In the genomic region with DNA sequence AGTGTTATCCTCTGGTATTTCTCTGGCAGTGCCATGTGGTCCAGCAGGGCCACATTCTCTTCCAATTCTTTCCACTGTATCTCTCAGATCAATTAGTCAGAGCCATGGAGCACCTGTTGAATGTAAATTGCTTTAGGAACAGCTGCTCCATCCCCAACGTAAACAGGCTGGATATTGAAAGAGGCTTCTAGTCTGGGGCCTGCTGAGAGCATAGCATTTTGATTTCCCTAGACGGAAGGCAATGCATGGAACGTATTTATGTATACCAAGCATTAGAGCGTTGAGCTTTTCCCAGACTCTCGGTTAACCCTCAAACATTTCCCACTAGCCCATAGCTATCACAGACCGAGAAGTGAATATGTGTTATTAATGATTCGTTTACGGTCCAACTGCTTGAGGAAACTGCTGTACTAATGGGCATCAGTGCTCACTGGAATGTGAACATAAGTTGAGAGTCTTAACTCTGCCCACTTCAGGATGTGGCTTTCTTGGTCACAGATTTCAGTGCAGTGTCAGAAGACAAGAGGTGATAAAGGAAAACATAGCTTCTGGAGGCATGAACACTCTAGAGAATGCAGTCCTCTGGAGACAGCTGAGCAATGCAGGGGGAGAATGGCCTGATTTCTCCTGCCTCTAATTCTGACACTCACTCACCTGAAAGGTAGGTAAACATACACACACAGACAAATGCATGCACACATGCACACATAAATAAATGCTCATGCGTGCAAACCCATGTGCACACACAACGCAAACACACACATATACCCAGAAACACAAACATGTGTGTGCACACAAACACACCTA, we compare ENCODE assay signal across 13 mouse cellular contexts.
DNase-seq lines count a peak whose midpoint lies in the region; ATAC-seq and TF ChIP-seq lines count a peak whose summit lies in the region.
"Had no signal": no experiment of that assay in that cellular context is flagged by ENCODE, and none has a peak within 500 bp of the region (broad histone marks: within the 10 kb centered on the region; RNA-seq: fewer than 3 reads in every experiment).

No protein-coding gene starts in this region.

- no peaks in the 10 kb centered on the region for H3K79me2 ChIP-seq in C2C12 (ENCODE audit: control insufficient read depth, insufficient read depth)

- no peaks in the 10 kb centered on the region for H3K4me1 ChIP-seq in hindbrain, postnatal 0 days (ENCODE audit: insufficient read depth, low read length)
- H3K4me1 ChIP-seq in midbrain, embryonic 16.5 days (ENCODE audit: control insufficient read depth, insufficient read depth, low read length), result no peaks in the 10 kb centered on the region
- no peaks in the 10 kb centered on the region for H3K4me1 ChIP-seq in kidney, embryonic 16.5 days (ENCODE audit: insufficient read depth, low read length)

- no peaks in the 10 kb centered on the region for H3K27me3 ChIP-seq in C2C12 (ENCODE audit: control insufficient read depth, insufficient read depth, insufficient read length)
- no peaks in the 10 kb centered on the region for H3K27me3 ChIP-seq in hindbrain, postnatal 0 days (ENCODE audit: insufficient read depth, low read length)
- H3K27me3 ChIP-seq in midbrain, embryonic 16.5 days (ENCODE audit: control insufficient read depth, insufficient read depth, low read depth, low read length), result no peaks in the 10 kb centered on the region; the same call in 1 of the 2 replicates
- no peaks in the 10 kb centered on the region for H3K27me3 ChIP-seq in kidney, embryonic 16.5 days (ENCODE audit: insufficient read depth, low read length)

- H3K9ac ChIP-seq in hindbrain, postnatal 0 days (replicated peaks; ENCODE audit: low read length), result no peak overlapping the region
- no peak overlapping the region for H3K9ac ChIP-seq in midbrain, embryonic 16.5 days (ENCODE audit: low read depth, low read length)
- H3K9ac ChIP-seq in kidney, embryonic 16.5 days (replicated peaks; ENCODE audit: low read length), result no peak overlapping the region

- 50% methylated on average over 10 of the region's 10 CpGs for WGBS in hindbrain, postnatal 0 days
- 53% methylated on average over 10 of the region's 10 CpGs for WGBS in midbrain, embryonic 16.5 days
- 75% methylated on average over 10 of the region's 10 CpGs for WGBS in kidney, embryonic 16.5 days

- peak; percentile 62 for DNase-seq in hindbrain, postnatal 0 days (ENCODE audit: low spot score)
- DNase-seq in left cerebral cortex, postnatal 4 days, result no peak
- DNase-seq in layer of hippocampus, postnatal 25 days (ENCODE audit: extremely low spot score in 1 of 2, low spot score in 1 of 2), result no peak
- DNase-seq in ovary, postnatal 14 days (ENCODE audit: low spot score), result no peak
- DNase-seq: adrenal gland, postnatal 25 days; cerebellum, adult 11 months; kidney, postnatal 25 days had no signal

- H3K9me3 ChIP-seq in hindbrain, postnatal 0 days (ENCODE audit: low read length), result no peaks in the 10 kb centered on the region
- H3K9me3 ChIP-seq in midbrain, embryonic 16.5 days (replicated peaks; ENCODE audit: control insufficient read depth, low read length, poor library complexity, severe bottlenecking), result no peaks in the 10 kb centered on the region
- no peaks in the 10 kb centered on the region for H3K9me3 ChIP-seq in kidney, embryonic 16.5 days (ENCODE audit: low read length)

- H3ac ChIP-seq in C2C12 (ENCODE audit: control insufficient read depth, insufficient read length, low read depth), result no peak overlapping the region

- ATAC-seq in common myeloid progenitor, adult 5-6 weeks (replicated peaks; ENCODE audit: low read depth, poor library complexity, severe bottlenecking), result peak; percentile 96
- peak; percentile 57 for ATAC-seq in hindbrain, postnatal 0 days
- peak; percentile 59 for ATAC-seq in midbrain, embryonic 16.5 days
- no peak for ATAC-seq in kidney, embryonic 16.5 days (ENCODE audit: low FRiP score, low TSS enrichment)

- H3K4me2 ChIP-seq in hindbrain, postnatal 0 days (ENCODE audit: low read depth, low read length), result no peak overlapping the region
- H3K4me2 ChIP-seq in midbrain, embryonic 16.5 days (ENCODE audit: low read length), result no peak overlapping the region
- H3K4me2 ChIP-seq in kidney, embryonic 16.5 days (replicated peaks; ENCODE audit: low read depth, low read length), result no peak overlapping the region

- no peak for TF ChIP-seq CTCF in C2C12 (IDR thresholded peaks at IDR 0.05; ENCODE audit: control insufficient read depth, insufficient read depth, insufficient read length)
- no peak for TF ChIP-seq CTCF in hindbrain, postnatal 0 days (IDR thresholded peaks at IDR 0.05; ENCODE audit: low read depth)

- no peaks in the 10 kb centered on the region for H3K79me3 ChIP-seq in C2C12 (ENCODE audit: low read depth)

- no peaks in the 10 kb centered on the region for H3K36me3 ChIP-seq in C2C12 (ENCODE audit: control insufficient read depth, insufficient read depth)
- no peaks in the 10 kb centered on the region for H3K36me3 ChIP-seq in hindbrain, postnatal 0 days (ENCODE audit: insufficient read depth, low read length)
- H3K36me3 ChIP-seq in midbrain, embryonic 16.5 days (ENCODE audit: control insufficient read depth, insufficient read depth, low read length), result no peaks in the 10 kb centered on the region
- H3K36me3 ChIP-seq in kidney, embryonic 16.5 days (ENCODE audit: insufficient read depth, low read length), result no peaks in the 10 kb centered on the region

- H3K27ac ChIP-seq in hindbrain, postnatal 0 days, result no peak overlapping the region
- no peak overlapping the region for H3K27ac ChIP-seq in midbrain, embryonic 16.5 days (ENCODE audit: low read length)
- no peak overlapping the region for H3K27ac ChIP-seq in kidney, embryonic 16.5 days (ENCODE audit: low read length)
- H3K27ac ChIP-seq: left cerebral cortex, adult 2 months; macrophage had no signal

- no peak overlapping the region for H3K4me3 ChIP-seq in C2C12 (ENCODE audit: insufficient read depth, poor library complexity, severe bottlenecking)
- no peak overlapping the region for H3K4me3 ChIP-seq in hindbrain, postnatal 0 days (ENCODE audit: low read length)
- no peak overlapping the region for H3K4me3 ChIP-seq in midbrain, embryonic 16.5 days (ENCODE audit: low read depth, low read length)
- no peak overlapping the region for H3K4me3 ChIP-seq in kidney, embryonic 16.5 days (ENCODE audit: low read length)
- H3K4me3 ChIP-seq: left cerebral cortex, adult 2 months had no signal

- intact Hi-C loops in left cerebral cortex, postnatal 4 days (cut with DNase I), result no loop called here

TF ChIP-seq in C2C12, 6 proteins besides CTCF, POLR2A, EP300 and RAD21:
- peak; percentile 69 for TF ChIP-seq MYOD1 (IDR thresholded peaks at IDR 0.05; ENCODE audit: control insufficient read depth, insufficient read length, low read depth)
- TF ChIP-seq MYOG (IDR thresholded peaks at IDR 0.05; ENCODE audit: control insufficient read depth, extremely low read depth, insufficient read length), result no peak
